In genomic region chr1:59458886-59459285, GRCm38 (mm10) we compare ENCODE assay signal across 11 mouse cellular contexts. TPM values are rescaled to one million over a fixed set of nuclear protein-coding genes. Genes with fewer than 3 reads are reported as not detected.
DNase-seq lines count a peak whose midpoint lies in the region; ATAC-seq and TF ChIP-seq lines count a peak whose summit lies in the region.
"Had no signal": no experiment of that assay in that cellular context is flagged by ENCODE, and none has a peak within 500 bp of the region (broad histone marks: within the 10 kb centered on the region; RNA-seq: fewer than 3 reads in every experiment).

No protein-coding gene starts in this region.

- H3K9ac ChIP-seq in forebrain, embryonic 12.5 days = 0 out of 2 replicates have a peak overlapping the region, but pooled peaks have one; percentile 17
- H3K9ac ChIP-seq in forebrain, embryonic 14.5 days (ENCODE audit: low read length) = no peak overlapping the region
- H3K9ac ChIP-seq in lung, postnatal 0 days (replicated peaks; ENCODE audit: low read depth) = no peak overlapping the region

- peaks cover 8% of the 10 kb centered on the region; the same call in 1 of the 2 replicates for H3K4me1 ChIP-seq in forebrain, embryonic 12.5 days
- H3K4me1 ChIP-seq in forebrain, embryonic 14.5 days (ENCODE audit: control insufficient read depth, insufficient read depth, low read length) = 0 out of 2 replicates have a peak, but pooled peaks cover 2% of the 10 kb centered on the region
- H3K4me1 ChIP-seq in bone marrow macrophage, adult 2 months (ENCODE audit: control insufficient read depth, insufficient read depth, low read length) = peaks cover 26% of the 10 kb centered on the region
- H3K4me1 ChIP-seq in lung, postnatal 0 days (ENCODE audit: insufficient read depth, low read depth, low read length) = peaks cover 9% of the 10 kb centered on the region; the same call in 1 of the 2 replicates

- no peaks in the 10 kb centered on the region for H3K9me3 ChIP-seq in forebrain, embryonic 12.5 days
- H3K9me3 ChIP-seq in forebrain, embryonic 14.5 days (replicated peaks; ENCODE audit: control insufficient read depth, low read length) = no peaks in the 10 kb centered on the region
- H3K9me3 ChIP-seq in lung, postnatal 0 days (ENCODE audit: low read length) = no peaks in the 10 kb centered on the region

- H3K4me2 ChIP-seq in forebrain, embryonic 12.5 days = no peak overlapping the region
- no peak overlapping the region for H3K4me2 ChIP-seq in forebrain, embryonic 14.5 days (ENCODE audit: low read length)
- H3K4me2 ChIP-seq in lung, postnatal 0 days (replicated peaks; ENCODE audit: low read depth, low read length) = no peak overlapping the region

- no peak for ATAC-seq in forebrain, embryonic 12.5 days (ENCODE audit: low FRiP score)
- no peak for ATAC-seq in forebrain, embryonic 14.5 days
- ATAC-seq in lung, postnatal 0 days = peak; percentile 63
- no peak for ATAC-seq in cerebellum, adult (ENCODE audit: insufficient number of reproducible peaks, low FRiP score, low TSS enrichment)

- DNase-seq in forebrain, embryonic 14.5 days (ENCODE audit: low spot score) = no peak
- DNase-seq in heart, adult 9 months (ENCODE audit: low spot score in 2 of 2) = peak; percentile 40 to 45
- peak; percentile 41 for DNase-seq in lung, postnatal 0 days (ENCODE audit: low spot score)
- no peak for DNase-seq in retina, postnatal 1 day
- no peak for DNase-seq in right cerebral cortex, adult 18-20 months
- DNase-seq: adrenal gland, postnatal 36 days had no signal

- H3K27ac ChIP-seq in forebrain, embryonic 12.5 days = no peak overlapping the region; the same call in 1 of the 2 replicates
- H3K27ac ChIP-seq in forebrain, embryonic 14.5 days (ENCODE audit: low read depth, low read length) = no peak overlapping the region
- peak overlapping the region; percentile 88 for H3K27ac ChIP-seq in bone marrow macrophage, adult 2 months (ENCODE audit: insufficient read depth, low read depth, low read length)
- 0 out of 2 replicates have a peak overlapping the region, but pooled peaks have one; percentile 43 for H3K27ac ChIP-seq in lung, postnatal 0 days (ENCODE audit: low read length)
- H3K27ac ChIP-seq: layer of hippocampus, adult 2 months had no signal

- H3K36me3 ChIP-seq in forebrain, embryonic 12.5 days (replicated peaks) = no peaks in the 10 kb centered on the region
- H3K36me3 ChIP-seq in forebrain, embryonic 14.5 days (ENCODE audit: control insufficient read depth, insufficient read depth, low read length) = no peaks in the 10 kb centered on the region
- no peaks in the 10 kb centered on the region for H3K36me3 ChIP-seq in lung, postnatal 0 days (ENCODE audit: insufficient read depth, low read length)

- TF ChIP-seq POLR2A in bone marrow macrophage, adult 2 months (IDR thresholded peaks at IDR 0.05; ENCODE audit: borderline replicate concordance, low read depth, low read length) = no peak

- H3K4me3 ChIP-seq in forebrain, embryonic 12.5 days (replicated peaks) = no peak overlapping the region
- H3K4me3 ChIP-seq in forebrain, embryonic 14.5 days (ENCODE audit: low read depth, low read length) = no peak overlapping the region
- peak overlapping the region; percentile 16; the same call in 1 of the 2 replicates for H3K4me3 ChIP-seq in bone marrow macrophage, adult 2 months (ENCODE audit: insufficient read depth, low read length)
- H3K4me3 ChIP-seq in lung, postnatal 0 days (ENCODE audit: low read depth, low read length) = no peak overlapping the region
- H3K4me3 ChIP-seq: layer of hippocampus, adult 2 months had no signal

- peaks cover 21% of the 10 kb centered on the region; the same call in 1 of the 2 replicates for H3K27me3 ChIP-seq in forebrain, embryonic 12.5 days
- no peaks in the 10 kb centered on the region for H3K27me3 ChIP-seq in forebrain, embryonic 14.5 days (replicated peaks; ENCODE audit: control insufficient read depth, insufficient read depth, low read length)
- no peaks in the 10 kb centered on the region for H3K27me3 ChIP-seq in lung, postnatal 0 days (replicated peaks; ENCODE audit: insufficient read depth, low read length)

- TF ChIP-seq CTCF in bone marrow macrophage, adult 2 months (IDR thresholded peaks at IDR 0.05; ENCODE audit: low read depth, low read length) = no peak
- no peak for TF ChIP-seq CTCF in lung, postnatal 0 days (IDR thresholded peaks at IDR 0.05)

- 19% methylated on average over 8 of the region's 8 CpGs for WGBS in forebrain, embryonic 12.5 days
- 19% methylated on average over 8 of the region's 8 CpGs for WGBS in forebrain, embryonic 14.5 days
- 20% methylated on average over 8 of the region's 8 CpGs for WGBS in lung, postnatal 0 days

- no peak for TF ChIP-seq EP300 in lung, postnatal 0 days (IDR thresholded peaks at IDR 0.05)

RNA-seq across cellular contexts. Expression of gene Fzd7, which starts 23.3 kb away (rescaled TPM):
- polyA plus RNA-seq in forebrain, embryonic 12.5 days (2016; fragmentation: Nextera tagmentation; extraction: Ambion mirVana) = 8.1 and 10.9 TPM in 2 replicates
- 3.4 and 3.9 TPM in 2 replicates for polyA plus RNA-seq in forebrain, embryonic 14.5 days (2014; fragmentation: Nextera tagmentation; extraction: Ambion mirVana)
- 4.3 and 4.5 TPM in 2 replicates for polyA plus RNA-seq in bone marrow macrophage, adult 2 months (2012; ENCODE audit: insufficient read depth, insufficient read length, missing spikeins)
- 7.1 and 9.6 TPM in 2 replicates for polyA plus RNA-seq in lung, postnatal 0 days (2015; fragmentation: Nextera tagmentation; extraction: Ambion mirVana)

RNA-seq across cellular contexts. Expression of gene Gm973, which starts 57.2 kb away (rescaled TPM):
- polyA plus RNA-seq in forebrain, embryonic 12.5 days (2016; fragmentation: Nextera tagmentation; extraction: Ambion mirVana) = 1.1 and 1.3 TPM in 2 replicates
- 5.5 and 6.2 TPM in 2 replicates for polyA plus RNA-seq in forebrain, embryonic 14.5 days (2014; fragmentation: Nextera tagmentation; extraction: Ambion mirVana)
- not detected in 2 replicates for polyA plus RNA-seq in bone marrow macrophage, adult 2 months (2012; ENCODE audit: insufficient read depth, insufficient read length, missing spikeins)
- 5.5 and 8.1 TPM in 2 replicates for polyA plus RNA-seq in lung, postnatal 0 days (2015; fragmentation: Nextera tagmentation; extraction: Ambion mirVana)
- polyA plus RNA-seq: C2C12 had no signal

Comparison
In these comparisons a context has a peak if more than half of its experiments do, and no peak if none do; other contexts are left out.
1. H3K27ac ChIP-seq: peak in bone marrow macrophage, adult 2 months (single experiment) and lung, postnatal 0 days (single experiment); none in forebrain, embryonic 12.5 days (single experiment) and forebrain, embryonic 14.5 days (single experiment).
2. DNase-seq: peak in heart, adult 9 months (2 of 2) and lung, postnatal 0 days (single experiment); none in forebrain, embryonic 14.5 days (single experiment), retina, postnatal 1 day (single experiment) and right cerebral cortex, adult 18-20 months (single experiment).